Mouse (Mus musculus) CH12.LX (cell line): Measurements from ENCODE around the gene Mef2d. TPM values are rescaled to one million over a fixed set of nuclear protein-coding genes. Genes with fewer than 3 reads are reported as not detected.
A peak's percentile ranks its signal among the peaks of the same experiment; 100 is the strongest.

Experiments
- DNase-seq: peaks from one replicate; pipeline ENCODE4 v3.0.0-alpha.2; 2013; ENCODE audit errors: extremely low read depth
- H3K27ac ChIP-seq: 2 replicates; pipeline ENCODE4 v1.5.1; 2012; ENCODE audit warnings: low read depth, mild to moderate bottlenecking, control low read depth, moderate library complexity; ENCODE audit not compliant: insufficient read depth
- H3K27me3 ChIP-seq: replicated peaks from 2 replicates; pipeline ENCODE3; 2012; ENCODE audit warnings: inconsistent platforms
- H3K36me3 ChIP-seq, 2 experiments: replicated peaks in 1 of 2; 2 replicates each; pipeline versions ENCODE3 to v1.6.1; 2012; ENCODE audit warnings: inconsistent platforms in 1 of 2, low read length in 1 of 2, mild to moderate bottlenecking in 1 of 2, mixed read lengths in 1 of 2, moderate library complexity in 1 of 2; ENCODE audit not compliant: control insufficient read depth in 1 of 2, insufficient read depth in 1 of 2
- H3K4me1 ChIP-seq, 2 experiments: 2 replicates each; pipeline ENCODE4 v1.6.1; 2012; ENCODE audit warnings: inconsistent platforms in 1 of 2, moderate library complexity in 1 of 2; ENCODE audit not compliant: insufficient read depth in 2 of 2, control insufficient read depth in 1 of 2
- H3K4me2 ChIP-seq: 2 replicates; pipeline ENCODE4 v1.6.1; 2012; ENCODE audit warnings: low read depth, mild to moderate bottlenecking, control low read depth; ENCODE audit not compliant: poor library complexity, insufficient read depth, severe bottlenecking
- H3K4me3 ChIP-seq, 3 experiments: fragments of 150-350 bp in 1 of 3; sonication (generic) in 1 of 3; replicated peaks in 1 of 3; 2 replicates each; pipeline versions ENCODE3 to v1.5.1; 2011 to 2012; ENCODE audit warnings: low read depth in 2 of 3, low read length in 2 of 3, mild to moderate bottlenecking in 2 of 3, moderate library complexity in 2 of 3, control low read depth in 1 of 3, improper control_type of control experiment in 1 of 3, inconsistent platforms in 1 of 3, mixed read lengths in 1 of 3; ENCODE audit not compliant: poor library complexity in 1 of 3
- H3K79me2 ChIP-seq: replicated peaks from 2 replicates; pipeline ENCODE4 v1.6.1; 2012; ENCODE audit warnings: mild to moderate bottlenecking, moderate library complexity; ENCODE audit not compliant: control insufficient read depth, poor library complexity, insufficient read depth, severe bottlenecking; ENCODE audit errors: extremely low read depth
- H3K9ac ChIP-seq: 2 replicates; pipeline ENCODE4 v1.6.1; 2012; ENCODE audit warnings: low read depth, mild to moderate bottlenecking, control low read depth, moderate library complexity; ENCODE audit not compliant: insufficient read depth
- H3K9me3 ChIP-seq: replicated peaks from 2 replicates; pipeline ENCODE3; 2012; ENCODE audit warnings: low read length, inconsistent platforms, mixed read lengths
- CHD1 ChIP-seq: IDR thresholded peaks from 2 replicates; pipeline ENCODE4 v1.6.1; 2012; ENCODE audit warnings: low read depth, low read length, improper control_type of control experiment, inconsistent platforms
- CHD2 ChIP-seq: IDR thresholded peaks from 2 replicates; pipeline ENCODE4 v1.6.1; 2011; ENCODE audit warnings: low read length, improper control_type of control experiment
- CTCF ChIP-seq, 2 experiments: IDR thresholded peaks in 1 of 2; conservative IDR thresholded peaks in 1 of 2; 2 replicates each; pipeline ENCODE4 v1.5.1; 2011 to 2012; ENCODE audit warnings: low read depth in 2 of 2, low read length in 2 of 2, improper control_type of control experiment in 1 of 2, inconsistent platforms in 1 of 2, mild to moderate bottlenecking in 1 of 2, moderate library complexity in 1 of 2
- E2F4 ChIP-seq: IDR thresholded peaks from 2 replicates; pipeline ENCODE4 v1.6.1; 2011; ENCODE audit warnings: low read depth, low read length, improper control_type of control experiment; ENCODE audit not compliant: insufficient replicate concordance
- ETS1 ChIP-seq: conservative IDR thresholded peaks from 2 replicates; pipeline ENCODE4 v1.6.1; 2012; ENCODE audit warnings: low read depth, mild to moderate bottlenecking, inconsistent platforms, low read length, improper control_type of control experiment, moderate library complexity
- GABPA ChIP-seq: IDR thresholded peaks from 2 replicates; pipeline ENCODE4 v1.6.1; 2012; ENCODE audit warnings: low read depth, low read length, improper control_type of control experiment, inconsistent platforms; ENCODE audit not compliant: insufficient replicate concordance
- HCFC1 ChIP-seq: IDR thresholded peaks from 2 replicates; pipeline ENCODE4 v1.6.1; 2012; ENCODE audit warnings: low read depth, mild to moderate bottlenecking, inconsistent platforms, low read length, improper control_type of control experiment
- JUND ChIP-seq: conservative IDR thresholded peaks from 2 replicates; pipeline ENCODE4 v1.6.1; 2011; ENCODE audit warnings: low read depth, low read length, improper control_type of control experiment
- KAT2A ChIP-seq: IDR thresholded peaks from 2 replicates; pipeline ENCODE4 v1.6.1; 2012; ENCODE audit warnings: low read length, improper control_type of control experiment, inconsistent platforms; ENCODE audit not compliant: insufficient replicate concordance
- MAX ChIP-seq: IDR thresholded peaks from 2 replicates; pipeline ENCODE4 v1.6.1; 2011; ENCODE audit warnings: low read length, improper control_type of control experiment
- MEF2A ChIP-seq: IDR thresholded peaks from 2 replicates; pipeline ENCODE4 v1.6.1; 2014; ENCODE audit warnings: low read depth, mild to moderate bottlenecking, inconsistent platforms, low read length, improper control_type of control experiment, borderline replicate concordance
- MXI1 ChIP-seq: IDR thresholded peaks from 2 replicates; pipeline ENCODE4 v1.6.1; 2011; ENCODE audit warnings: mild to moderate bottlenecking, low read depth, low read length, improper control_type of control experiment
- MYC ChIP-seq: IDR thresholded peaks from 2 replicates; pipeline ENCODE4 v1.6.1; 2011; ENCODE audit warnings: low read depth, mild to moderate bottlenecking, improper control_type of control experiment, low read length
- NELFE ChIP-seq: IDR thresholded peaks from 2 replicates; pipeline ENCODE4 v1.6.1; 2011; ENCODE audit warnings: low read depth, low read length, improper control_type of control experiment
- NRF1 ChIP-seq: IDR thresholded peaks from 2 replicates; pipeline ENCODE4 v1.6.1; 2014; ENCODE audit warnings: low read depth, mild to moderate bottlenecking, inconsistent platforms, low read length, improper control_type of control experiment, moderate library complexity
- PAX5 ChIP-seq: IDR thresholded peaks from 2 replicates; pipeline ENCODE4 v1.6.1; 2012; ENCODE audit warnings: low read length, inconsistent platforms, mixed read lengths
- RAD21 ChIP-seq: IDR thresholded peaks from 2 replicates; pipeline ENCODE4 v1.6.1; 2011; ENCODE audit warnings: low read depth, mild to moderate bottlenecking, low read length, improper control_type of control experiment, moderate library complexity
- RCOR1 ChIP-seq: conservative IDR thresholded peaks from 2 replicates; pipeline ENCODE4 v1.6.1; 2012; ENCODE audit warnings: low read depth, mild to moderate bottlenecking, inconsistent platforms, low read length, improper control_type of control experiment
- SMC3 ChIP-seq: IDR thresholded peaks from 2 replicates; pipeline ENCODE4 v1.6.1; 2011; ENCODE audit warnings: low read depth, low read length, improper control_type of control experiment
- TCF12 ChIP-seq: IDR thresholded peaks from 2 replicates; pipeline ENCODE4 v1.6.1; 2014; ENCODE audit warnings: low read depth, mild to moderate bottlenecking, inconsistent platforms, low read length, improper control_type of control experiment
- USF1 ChIP-seq: IDR thresholded peaks from 2 replicates; pipeline ENCODE4 v1.6.1; 2014; ENCODE audit warnings: low read depth, mild to moderate bottlenecking, inconsistent platforms, low read length, improper control_type of control experiment
- ZC3H11A ChIP-seq: IDR thresholded peaks from 2 replicates; pipeline ENCODE4 v1.6.1; 2012; ENCODE audit warnings: low read depth, mild to moderate bottlenecking, inconsistent platforms, low read length, improper control_type of control experiment
- ZKSCAN1 ChIP-seq: IDR thresholded peaks from 2 replicates; pipeline ENCODE4 v1.6.1; 2012; ENCODE audit warnings: low read depth, inconsistent platforms, low read length, improper control_type of control experiment, borderline replicate concordance
- ZMIZ1 ChIP-seq: IDR thresholded peaks from 2 replicates; pipeline ENCODE4 v1.6.1; 2012; ENCODE audit warnings: low read depth, mild to moderate bottlenecking, inconsistent platforms, low read length, improper control_type of control experiment
- ZNF384 ChIP-seq: IDR thresholded peaks from 2 replicates; pipeline ENCODE4 v1.6.1; 2012; ENCODE audit warnings: low read depth, low read length, improper control_type of control experiment, inconsistent platforms
- dilution Hi-C: fragments of 300-500 bp; cut with MboI; formaldehyde crosslinking; loops from 2 replicates; pipeline ENCODE4 v1.14.3; 2020; ENCODE audit warnings: low sequenced_read_pairs; ENCODE audit not compliant: extremely low pct_unique_long_range_greater_than_20kb, extremely low pct_ligation_motif_present
- in situ Hi-C: fragments of 300-500 bp; cut with MboI; formaldehyde crosslinking; loops from 3 replicates; pipeline ENCODE4 v1.14.3; 2019; ENCODE audit warnings: low sequenced_read_pairs, low pct_ligation_motif_present, low pct_unique_long_range_greater_than_20kb, mixed read lengths
- polyA plus RNA-seq: library from polyadenylated mRNA; unstranded; fragments of >175 nt; gene quantifications from 2 replicates; pipeline ENCODE4 v1.2.1, GENCODE M21; 2012; ENCODE audit warnings: low read depth; ENCODE audit not compliant: insufficient read length
- total RNA-seq, 2 experiments: library from RNA; depleted of rRNA; stranded (reverse); fragments of 300-350 nt in 1 of 2; fragments of >200 nt in 1 of 2; gene quantifications; 2 replicates each; pipeline ENCODE4 v1.2.3; 2012 to 2014

Gene Mef2d
- total and polyA plus RNA-seq, 3 experiments: 4.8 to 75.8 (median 10.9) TPM

GRCm38 (mm10) chr3:88131071-88131470 is 11.1 kb upstream of the Mef2d start:
- in situ Hi-C loops: loop anchor here (5.0 kb wide), 1 partner anchor 44 kb away; no protein-coding TSS in a partner anchor
- Histone ChIP-seq H3K79me2 (no peaks in the 10 kb centered on the region), H3K4me1 (peaks cover 11 to 48% of the 10 kb centered on the region in 2 experiments), H3K27me3 (no peaks in the 10 kb centered on the region), H3K4me2 (no peak overlapping the region), H3K36me3 (no peaks in the 10 kb centered on the region), H3K27ac (no peak overlapping the region), H3K9ac (no peak overlapping the region), H3K4me3 (no peak overlapping the region), H3K9me3 (no peaks in the 10 kb centered on the region)
- TF ChIP-seq KAT2A (no peak), ZC3H11A (no peak), MYC (no peak)
- DNase-seq: no peak
- dilution Hi-C loops: no loop called here

DNA sequence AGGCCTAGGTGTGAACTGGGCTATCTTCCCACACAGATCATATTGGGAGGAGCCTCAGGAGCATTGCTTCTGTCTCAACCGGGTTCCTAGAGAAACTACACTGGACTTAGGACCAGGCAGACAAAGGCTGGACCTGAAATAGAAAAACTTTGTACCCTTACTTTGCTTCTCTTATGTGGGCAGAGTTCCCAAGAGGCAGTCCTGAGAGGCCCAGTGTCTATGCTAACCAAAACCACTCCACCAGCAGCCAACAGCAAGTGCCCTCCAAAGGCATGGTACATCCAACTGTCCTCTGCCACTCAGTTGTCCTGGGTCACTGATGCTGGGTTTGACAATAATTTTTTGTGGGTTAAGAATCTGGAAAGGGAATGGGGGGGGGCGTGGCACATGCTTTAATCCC is 9.7 kb upstream of the Mef2d start:
- TF ChIP-seq PAX5 (no peak), NELFE (no peak)
- Histone ChIP-seq H3K27me3 (no peaks in the 10 kb centered on the region), H3K9ac (no peak overlapping the region), H3K36me3 (peaks cover 0 to 2% of the 10 kb centered on the region in 2 experiments), H3K27ac (no peak overlapping the region), H3K9me3 (no peaks in the 10 kb centered on the region), H3K4me1 (peaks cover 18 to 56% of the 10 kb centered on the region in 2 experiments), H3K4me3 (no peak overlapping the region), H3K79me2 (no peaks in the 10 kb centered on the region), H3K4me2 (no peak overlapping the region)
- no peak for DNase-seq
- dilution Hi-C loops: no loop called here
- in situ Hi-C loops: loop anchor here (5.0 kb wide), 1 partner anchor 45 kb away; no protein-coding TSS in a partner anchor

GRCm38 (mm10) chr3:88133187-88133771 is 8.9 kb upstream of the Mef2d start:
- dilution Hi-C loops: no loop called here
- Histone ChIP-seq H3K27ac (peak overlapping the region; percentile 56), H3K4me3 (peak overlapping the region; percentile 14 to 35 (median 17)), H3K9ac (peak overlapping the region; percentile 11), H3K27me3 (no peaks in the 10 kb centered on the region), H3K4me2 (peak overlapping the region; percentile 32), H3K79me2 (no peaks in the 10 kb centered on the region), H3K4me1 (peaks cover 18 to 51% of the 10 kb centered on the region in 2 experiments), H3K9me3 (no peaks in the 10 kb centered on the region), H3K36me3 (peaks cover 0 to 2% of the 10 kb centered on the region in 2 experiments)
- in situ Hi-C loops: loop anchor here (5.0 kb wide), 1 partner anchor 46 kb away; no protein-coding TSS in a partner anchor
- DNase-seq: peak; percentile 61
- TF ChIP-seq ZMIZ1 (peak; percentile 51), ETS1 (peak; percentile 55), RCOR1 (no peak), NELFE (peak; percentile 69), CTCF (conservative IDR thresholded peaks at IDR 0.05 in 1 of 2, IDR thresholded peaks at IDR 0.05 in 1 of 2; ENCODE audit: low read depth in 2 of 2, low read length in 2 of 2) (peak in 1 of 2 experiments; percentile 31; a peak in 2 of 4 replicates), RAD21 (peak; percentile 26), TCF12 (no peak; the same call in 1 of the 2 replicates), ZNF384 (no peak), HCFC1 (peak; percentile 13; the same call in 1 of the 2 replicates), MAX (0 out of 2 replicates have a peak, but pooled peaks have one; percentile 20), NRF1 (0 out of 2 replicates have a peak, but pooled peaks have one; percentile 18), MEF2A (peak; percentile 94), SMC3 (peak; percentile 43), CHD2 (no peak), ZKSCAN1 (no peak), USF1 (no peak), CHD1 (no peak), MXI1 (peak; percentile 48; the same call in 1 of the 2 replicates), GABPA (no peak), E2F4 (no peak), JUND (no peak)
